Mouse (Mus musculus) forebrain, embryonic 14.5 days (tissue): ENCODE results near the gene Wnt2b. TPM values are rescaled to one million over a fixed set of nuclear protein-coding genes. Genes with fewer than 3 reads are reported as not detected.

ENCODE experiments used
- ATAC-seq: fragments of 200-750 bp; cut with Nextera tagmentation; 2 replicates; pipeline ENCODE4 v1.8.0; 2017; ENCODE audit warnings: mild to moderate bottlenecking, moderate library complexity
- DNase-seq: peaks from one replicate; pipeline ENCODE4 v3.0.0-alpha.2; 2015; ENCODE audit warnings: low spot score
- H3K27ac ChIP-seq: fragments of 300-500 bp; sonication (generic); 2 replicates; pipeline ENCODE4 v1.5.1; 2014; ENCODE audit warnings: low read depth, mild to moderate bottlenecking, control low read depth, low read length, moderate library complexity
- H3K27me3 ChIP-seq: fragments of 300-500 bp; sonication (generic); replicated peaks from 2 replicates; pipeline ENCODE4 v1.6.1; 2014; ENCODE audit warnings: low read length, control low read depth, mixed read lengths; ENCODE audit not compliant: control insufficient read depth, insufficient read depth
- H3K36me3 ChIP-seq: fragments of 300-500 bp; sonication (generic); 2 replicates; pipeline ENCODE4 v1.6.1; 2014; ENCODE audit warnings: low read length, control low read depth; ENCODE audit not compliant: control insufficient read depth, insufficient read depth
- H3K4me1 ChIP-seq: fragments of 300-500 bp; sonication (generic); 2 replicates; pipeline ENCODE4 v1.6.1; 2014; ENCODE audit warnings: antibody characterized with exemption, low read length, control low read depth; ENCODE audit not compliant: control insufficient read depth, insufficient read depth
- H3K4me2 ChIP-seq: fragments of 300-500 bp; sonication (generic); 2 replicates; pipeline ENCODE4 v1.6.1; 2014; ENCODE audit warnings: mild to moderate bottlenecking, control low read depth, low read length
- H3K4me3 ChIP-seq: fragments of 300-500 bp; sonication (generic); 2 replicates; pipeline ENCODE4 v1.5.1; 2014; ENCODE audit warnings: low read depth, low read length, control low read depth
- H3K9ac ChIP-seq: fragments of 300-500 bp; sonication (generic); 2 replicates; pipeline ENCODE4 v1.6.1; 2014; ENCODE audit warnings: mild to moderate bottlenecking, low read length, control low read depth, moderate library complexity
- H3K9me3 ChIP-seq: fragments of 300-500 bp; sonication (generic); replicated peaks from 2 replicates; pipeline ENCODE4 v1.6.1; 2016; ENCODE audit warnings: low read length, control low read depth, mixed read lengths; ENCODE audit not compliant: control insufficient read depth
- WGBS: fragments of 180-500 bp; shearing (Covaris S2); extraction: QIAGEN DNeasy Blood & Tissue Kit; methylation state at CpG from one replicate; pipeline ENCODE4 v1.1.7; 2014; 5-methylcytosine and 5-hydroxymethylcytosine counted together
- polyA plus RNA-seq: library from polyadenylated mRNA; unstranded; fragments of >200 nt; fragmentation: Nextera tagmentation; extraction: Ambion mirVana; gene quantifications from 2 replicates; pipeline ENCODE4 v1.2.1, GENCODE M21; 2014

Wnt2b gene
- polyA plus RNA-seq, 1 experiment from 2014 or later, result 0.38 TPM

DNA sequence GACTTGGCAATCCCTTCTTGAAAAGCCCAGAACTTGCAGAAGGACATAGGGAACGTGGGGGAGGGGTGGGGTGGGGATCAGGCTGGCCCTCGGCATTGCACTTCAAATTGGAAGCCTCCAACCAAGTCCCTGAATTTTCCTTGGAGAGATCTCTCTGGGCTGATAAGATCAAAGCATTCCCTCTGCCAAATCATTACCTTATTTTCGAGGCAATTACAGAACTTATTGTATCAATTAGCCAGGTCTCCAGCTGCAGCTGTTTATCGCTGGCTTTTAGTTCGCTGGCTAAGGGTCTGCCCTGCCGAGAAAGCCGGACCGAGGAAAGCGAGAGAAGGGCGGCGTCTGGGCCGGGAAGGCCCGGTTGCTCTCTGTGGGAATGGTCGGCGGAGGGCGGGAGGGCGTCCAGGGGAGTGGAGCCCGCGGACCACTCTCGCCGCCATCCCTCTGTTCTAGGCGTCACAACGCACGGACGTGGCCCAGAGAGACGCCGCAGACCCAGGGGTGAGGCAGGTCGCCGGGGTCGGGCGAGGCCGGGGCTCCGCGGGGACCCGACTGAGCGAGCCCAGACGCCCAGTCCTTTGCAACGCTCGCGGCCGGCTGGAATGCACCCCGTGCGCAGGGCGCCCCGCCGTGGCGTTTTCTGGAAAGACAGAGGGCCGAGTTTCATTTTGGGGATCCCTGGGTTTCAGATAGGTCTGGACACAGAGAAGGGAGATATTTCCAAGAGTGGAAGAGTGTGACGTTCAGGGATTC lies 6.0 kb upstream of the Wnt2b start:
- peak overlapping the region; percentile 67 for H3K4me2 ChIP-seq
- WGBS, result under 1% methylated on average over 49 of the region's 49 CpGs
- H3K9me3 ChIP-seq, result no peaks in the 10 kb centered on the region
- peaks cover 19% of the 10 kb centered on the region; the same call in 1 of the 2 replicates for H3K27me3 ChIP-seq
- H3K4me1 ChIP-seq, result no peaks in the 10 kb centered on the region
- peak overlapping the region; percentile 38 for H3K4me3 ChIP-seq
- peak overlapping the region; percentile 66 for H3K9ac ChIP-seq
- H3K27ac ChIP-seq, result no peak overlapping the region
- peak; percentile 67 for DNase-seq
- H3K36me3 ChIP-seq, result no peaks in the 10 kb centered on the region
- ATAC-seq, result peak; percentile 72

DNA sequence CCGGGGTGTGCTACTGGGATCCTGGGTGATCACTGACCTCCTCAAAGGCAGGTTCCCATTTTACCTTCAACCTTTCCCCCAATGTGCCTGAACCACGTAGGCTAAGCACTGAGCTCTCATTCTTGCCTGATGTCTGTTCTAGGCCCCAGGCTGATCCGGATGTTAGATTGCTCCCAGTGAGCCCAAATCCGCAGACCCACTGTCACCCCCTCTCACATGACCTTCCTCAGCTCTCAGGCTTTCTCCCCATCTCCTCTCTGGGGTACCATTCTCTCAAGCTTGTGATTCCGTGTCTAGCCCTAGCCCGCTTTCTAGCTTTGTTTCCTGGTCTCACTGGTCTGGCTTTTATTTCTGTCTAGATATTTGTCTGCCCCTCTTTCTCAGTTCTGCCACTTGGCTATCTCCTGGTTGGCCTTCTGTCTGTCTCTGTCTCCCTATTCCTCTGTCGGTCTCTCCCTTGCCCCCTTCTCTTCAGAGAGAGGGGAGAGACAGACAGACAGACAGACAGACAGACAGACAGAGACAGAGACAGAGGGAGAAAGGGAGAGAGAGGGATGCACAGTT lies 4.4 kb upstream of the Wnt2b start:
- H3K4me2 ChIP-seq, result no peak overlapping the region
- ATAC-seq (no peak), DNase-seq (no peak)
- peaks cover 3% of the 10 kb centered on the region; the same call in 1 of the 2 replicates for H3K4me1 ChIP-seq
- peaks cover 35% of the 10 kb centered on the region for H3K27me3 ChIP-seq
- H3K36me3 ChIP-seq, result no peaks in the 10 kb centered on the region
- H3K4me3 ChIP-seq, result no peak overlapping the region
- H3K9ac ChIP-seq, result no peak overlapping the region
- no peaks in the 10 kb centered on the region for H3K9me3 ChIP-seq
- H3K27ac ChIP-seq, result no peak overlapping the region
- WGBS, result 78% methylated on average over 7 of the region's 7 CpGs

GRCm38 (mm10) chr3:104965070-104965855 lies 3.5 kb upstream of the Wnt2b start:
- no peak overlapping the region for H3K4me3 ChIP-seq
- H3K4me2 ChIP-seq, result no peak overlapping the region
- DNase-seq, result no peak
- peaks cover 44% of the 10 kb centered on the region for H3K27me3 ChIP-seq
- peaks cover 3% of the 10 kb centered on the region; the same call in 1 of the 2 replicates for H3K4me1 ChIP-seq
- no peaks in the 10 kb centered on the region for H3K9me3 ChIP-seq
- ATAC-seq, result no peak
- no peak overlapping the region for H3K27ac ChIP-seq
- WGBS, result 62% methylated on average over 8 of the region's 8 CpGs
- no peaks in the 10 kb centered on the region for H3K36me3 ChIP-seq
- H3K9ac ChIP-seq, result no peak overlapping the region

- no peaks in the 10 kb centered on the region for H3K9me3 ChIP-seq
- WGBS, result 33% methylated on average over 13 of the region's 13 CpGs
- H3K4me3 ChIP-seq, result no peak overlapping the region
- peaks cover 53% of the 10 kb centered on the region for H3K27me3 ChIP-seq
- H3K36me3 ChIP-seq, result no peaks in the 10 kb centered on the region
- peaks cover 3% of the 10 kb centered on the region; the same call in 1 of the 2 replicates for H3K4me1 ChIP-seq
- H3K4me2 ChIP-seq, result no peak overlapping the region
- no peak overlapping the region for H3K9ac ChIP-seq
- H3K27ac ChIP-seq, result no peak overlapping the region
- ATAC-seq, result no peak
- DNase-seq, result no peak
Measured at GRCm38 (mm10) chr3:104963331-104964276, 1.9 kb upstream of the Wnt2b start.

DNA sequence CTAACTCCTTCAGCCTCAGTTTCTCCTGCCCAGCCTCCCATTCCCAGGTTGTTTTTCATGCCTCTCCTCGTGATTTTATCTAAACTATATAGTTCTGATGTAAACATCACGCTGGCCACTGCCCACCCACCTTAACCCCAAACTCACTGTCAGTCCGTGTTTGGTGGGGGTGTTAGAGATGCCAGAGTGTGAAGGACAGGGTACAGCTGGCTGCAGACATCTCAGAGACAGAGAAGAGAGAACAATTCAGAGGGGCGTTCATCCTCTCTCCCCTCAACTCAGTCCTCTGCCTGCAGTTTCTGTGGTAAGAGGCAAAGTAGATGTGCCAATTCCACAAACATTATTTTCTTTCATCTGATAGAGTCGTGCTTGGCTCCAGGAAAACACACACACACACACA lies 1.1 kb upstream of the Wnt2b start:
- ATAC-seq (no peak), DNase-seq (no peak)
- Histone ChIP-seq H3K9ac (no peak overlapping the region), H3K36me3 (no peaks in the 10 kb centered on the region), H3K4me1 (peaks cover 3% of the 10 kb centered on the region; the same call in 1 of the 2 replicates), H3K9me3 (no peaks in the 10 kb centered on the region), H3K27ac (no peak overlapping the region), H3K27me3 (peaks cover 51% of the 10 kb centered on the region), H3K4me3 (no peak overlapping the region), H3K4me2 (no peak overlapping the region)
- WGBS, result 7% methylated on average over 5 of the region's 5 CpGs

DNA sequence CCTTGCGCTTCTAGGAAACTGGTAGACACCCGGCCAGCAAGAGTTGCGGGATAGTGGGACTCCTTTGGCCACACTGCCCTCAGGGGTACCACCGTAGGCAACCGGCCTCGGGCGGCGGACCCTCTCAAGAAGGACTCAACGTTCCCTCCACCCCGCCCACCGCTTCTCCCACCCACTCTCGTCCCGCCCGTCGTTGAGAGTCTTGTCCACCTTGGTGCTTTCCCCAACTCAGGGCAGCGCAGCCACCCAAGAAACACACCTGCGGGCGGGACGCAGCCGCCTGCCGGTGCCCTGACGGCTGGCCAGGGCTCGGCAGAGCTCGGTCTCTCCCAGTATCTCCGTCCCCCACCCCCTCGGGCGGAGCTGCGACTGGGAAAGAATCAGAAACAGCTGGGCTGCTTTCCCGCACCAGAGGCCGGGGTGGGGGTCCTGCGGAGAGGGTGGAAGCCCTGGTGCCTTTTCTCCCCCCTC lies 455 bp upstream of the Wnt2b start:
- peak; percentile 36 for ATAC-seq

DNA sequence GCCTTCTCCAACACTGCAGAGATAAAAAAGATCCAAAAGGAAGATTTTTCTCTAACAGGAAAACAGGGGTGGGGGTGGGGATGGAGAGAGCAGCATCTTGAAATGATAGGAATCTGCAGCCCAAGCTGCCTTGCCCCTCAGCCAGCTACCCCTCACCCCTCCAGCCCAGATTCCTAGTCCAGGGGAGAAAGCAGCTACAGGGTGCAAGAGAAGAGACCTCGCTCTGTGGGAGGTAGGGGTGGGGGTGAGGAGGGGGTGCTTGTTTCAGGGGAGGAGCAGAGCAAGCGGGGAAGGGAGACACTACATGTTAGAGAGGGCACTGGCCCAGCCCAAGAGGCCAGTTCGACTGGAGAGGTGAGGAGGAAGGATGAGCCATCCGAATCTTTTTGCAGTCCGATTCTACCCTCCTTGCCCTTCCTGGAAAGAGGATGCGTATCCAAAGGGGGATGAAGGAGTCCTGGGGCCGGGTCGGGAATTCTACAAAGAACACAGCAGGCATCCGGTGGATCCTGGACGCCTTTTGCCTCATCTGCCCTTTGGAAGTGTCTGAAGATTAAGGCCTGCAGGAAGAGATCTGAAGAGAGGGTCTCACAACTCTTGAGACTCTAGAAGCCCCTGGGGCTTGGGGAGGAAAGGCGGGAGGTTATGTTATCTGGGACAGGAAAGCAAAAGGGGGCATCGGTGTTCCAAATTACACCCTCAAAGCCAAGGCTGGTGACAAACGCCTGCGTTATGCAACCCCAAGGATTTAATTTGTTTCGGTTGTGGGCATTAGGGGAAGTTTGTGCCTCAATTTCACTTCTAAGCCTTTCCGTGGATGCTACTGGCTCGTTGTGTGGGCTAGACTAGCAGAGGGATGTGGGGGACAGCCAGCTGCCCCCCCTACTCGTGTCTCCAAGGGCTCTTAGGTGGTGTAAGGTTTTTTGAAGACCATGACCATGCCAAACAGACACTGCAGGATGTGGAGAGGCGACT lies 1.4 kb downstream of the Wnt2b start:
- DNase-seq, result no peak
- Histone ChIP-seq H3K27ac (no peak overlapping the region), H3K4me2 (no peak overlapping the region), H3K4me3 (no peak overlapping the region), H3K36me3 (0 out of 2 replicates have a peak, but pooled peaks cover 2% of the 10 kb centered on the region), H3K9ac (no peak overlapping the region), H3K4me1 (peaks cover 3% of the 10 kb centered on the region; the same call in 1 of the 2 replicates), H3K9me3 (no peaks in the 10 kb centered on the region), H3K27me3 (peaks cover 51% of the 10 kb centered on the region)
- no peak for ATAC-seq
- 7% methylated on average over 19 of the region's 19 CpGs for WGBS

More for the DNA sequence above, 455 bp upstream of the Wnt2b start:
- H3K27me3 ChIP-seq, result peaks cover 51% of the 10 kb centered on the region
- no peaks in the 10 kb centered on the region for H3K36me3 ChIP-seq
- peak overlapping the region; percentile 66 for H3K4me2 ChIP-seq
- WGBS, result 3% methylated on average over 31 of the region's 31 CpGs
- peak overlapping the region; percentile 48 for H3K4me3 ChIP-seq
- H3K9me3 ChIP-seq, result no peaks in the 10 kb centered on the region
- no peak for DNase-seq
- H3K27ac ChIP-seq, result no peak overlapping the region
- peaks cover 3% of the 10 kb centered on the region; the same call in 1 of the 2 replicates for H3K4me1 ChIP-seq
- H3K9ac ChIP-seq, result peak overlapping the region; percentile 54; the same call in 1 of the 2 replicates
